Mouse (Mus musculus) T-helper 2 cell (primary cell): Measurements from ENCODE around the gene Dll1.

Experiments
- in situ Hi-C: fragments of 300-600 bp; cut with MboI, MseI; formaldehyde crosslinking; loops from one replicate; pipeline ENCODE4 v1.15.1; 2025; ENCODE audit warnings: high pct_unique_total_duplicates

The Dll1 gene

DNA sequence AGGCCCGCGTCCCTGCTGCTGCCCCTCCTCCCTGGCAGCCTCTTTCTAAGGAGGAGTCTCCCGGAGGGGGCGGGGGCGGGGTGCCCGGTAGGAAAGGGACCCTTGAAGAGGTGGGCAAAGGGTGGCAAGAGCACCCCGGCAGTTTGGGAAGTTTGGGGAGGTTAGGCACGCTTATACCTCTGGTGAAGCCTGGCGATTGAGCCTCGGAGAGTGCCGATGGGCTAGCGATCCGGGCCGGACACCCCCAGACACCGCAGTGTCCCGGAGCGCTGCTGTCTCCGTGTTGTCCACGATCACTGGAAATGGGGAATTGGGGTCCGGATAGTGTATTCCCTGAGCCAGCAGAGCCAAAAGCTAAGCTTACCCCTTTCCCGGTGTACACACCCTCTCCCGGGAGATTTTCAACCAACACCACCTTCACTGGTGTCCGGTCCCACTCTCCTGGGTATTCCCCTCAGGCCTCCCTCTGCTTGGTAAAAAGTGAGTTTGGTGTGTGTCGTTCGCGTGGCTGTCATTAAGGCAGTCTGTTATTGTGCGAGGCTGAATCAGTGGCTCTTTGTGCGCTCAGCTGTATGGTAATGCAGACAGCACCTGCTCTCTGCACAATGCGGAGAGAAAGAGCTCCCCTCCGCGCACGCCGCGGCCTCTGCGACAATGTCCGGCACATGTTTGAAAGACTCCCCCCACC, at the start of gene Dll1:
Gene Dll1 (minus strand): TSS at position 379 of the 688 bp plus-strand sequence.
- in situ Hi-C loops, result loop anchor here (25.0 kb wide), 1 partner anchor 364 kb away; the partner anchor contains the start of gene Gm3435

GRCm38 (mm10) chr17:15425931-15426330, 49.3 kb upstream of the Dll1 start:
- in situ Hi-C loops, result no loop called here

DNA sequence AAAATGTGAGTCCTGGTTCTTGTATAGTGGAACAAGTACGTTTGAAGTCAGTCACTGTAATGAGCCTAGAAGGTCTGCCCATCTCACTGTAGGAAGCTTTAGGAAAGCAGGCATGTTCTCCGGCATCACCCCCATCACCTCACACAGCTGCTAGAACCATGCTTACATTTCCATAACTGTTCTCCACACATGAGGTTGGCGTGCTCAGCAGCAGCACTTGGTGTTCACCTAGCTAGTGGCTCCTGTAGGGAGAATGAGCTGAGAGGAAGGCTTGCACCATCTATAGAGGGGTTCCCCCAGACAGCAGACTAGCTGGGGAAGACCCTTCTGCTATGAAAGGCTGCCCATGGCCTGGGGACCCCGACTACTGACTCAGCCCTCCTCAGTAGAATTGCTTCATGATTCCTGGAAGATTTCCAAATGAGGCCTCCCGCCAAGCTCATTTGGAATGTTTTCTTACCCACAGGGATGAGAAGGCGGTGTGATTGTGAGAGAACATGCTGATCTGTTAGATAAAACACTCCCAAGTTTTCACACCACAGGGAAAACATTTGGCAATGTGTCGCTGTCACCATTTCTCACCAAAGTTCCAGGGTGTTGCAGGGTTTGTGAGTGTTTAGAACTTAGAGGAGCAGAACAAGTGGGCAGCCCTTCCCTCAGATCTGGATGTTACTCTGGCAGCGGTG, 46.6 kb upstream of the Dll1 start:
- in situ Hi-C loops, result no loop called here

DNA sequence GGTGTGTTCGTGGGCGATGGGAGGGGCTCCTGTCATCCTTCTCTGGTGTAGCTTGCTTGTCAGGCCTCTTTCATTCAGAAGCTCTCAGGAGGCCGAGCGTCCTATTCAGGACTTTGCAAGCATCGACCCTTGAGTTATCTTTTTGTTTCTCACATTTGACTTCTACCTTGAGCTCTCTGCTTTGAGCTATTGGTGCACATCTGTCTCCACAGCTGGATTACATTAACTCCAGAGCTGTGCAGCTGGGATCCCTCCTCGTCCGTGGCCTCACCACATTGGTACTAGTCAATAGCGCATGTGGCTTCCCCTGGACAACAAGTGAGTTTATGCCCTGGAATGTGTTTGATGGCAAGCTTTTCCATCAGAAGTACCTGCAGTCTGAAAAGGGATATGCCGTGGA, 46.0 kb upstream of the Dll1 start:
- in situ Hi-C loops, result no loop called here

GRCm38 (mm10) chr17:15421446-15421845, 44.8 kb upstream of the Dll1 start:
- in situ Hi-C loops, result no loop called here

- in situ Hi-C loops, result no loop called here
Observed at GRCm38 (mm10) chr17:15420021-15420603, 43.4 kb upstream of the Dll1 start.

DNA sequence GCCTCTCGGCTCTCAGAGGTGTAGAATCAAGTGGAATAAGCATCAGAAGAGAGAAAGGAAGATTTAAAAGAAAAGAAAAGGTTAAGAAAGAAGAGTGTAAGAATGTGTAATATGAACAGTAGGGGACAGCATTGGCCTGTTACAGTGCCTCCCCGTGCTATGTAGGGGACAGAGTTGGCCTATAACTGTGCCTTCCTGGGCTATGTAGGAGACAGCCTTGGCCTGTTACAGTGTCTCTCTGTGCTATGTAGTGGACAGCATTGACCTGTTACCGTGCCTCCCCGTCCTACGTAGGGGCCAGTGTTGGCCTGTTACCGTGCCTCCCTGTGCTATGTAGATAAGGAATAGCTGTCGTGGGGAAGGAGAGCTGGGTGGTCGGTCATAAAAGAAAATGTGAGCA, 42.9 kb upstream of the Dll1 start:
- in situ Hi-C loops, result no loop called here

DNA sequence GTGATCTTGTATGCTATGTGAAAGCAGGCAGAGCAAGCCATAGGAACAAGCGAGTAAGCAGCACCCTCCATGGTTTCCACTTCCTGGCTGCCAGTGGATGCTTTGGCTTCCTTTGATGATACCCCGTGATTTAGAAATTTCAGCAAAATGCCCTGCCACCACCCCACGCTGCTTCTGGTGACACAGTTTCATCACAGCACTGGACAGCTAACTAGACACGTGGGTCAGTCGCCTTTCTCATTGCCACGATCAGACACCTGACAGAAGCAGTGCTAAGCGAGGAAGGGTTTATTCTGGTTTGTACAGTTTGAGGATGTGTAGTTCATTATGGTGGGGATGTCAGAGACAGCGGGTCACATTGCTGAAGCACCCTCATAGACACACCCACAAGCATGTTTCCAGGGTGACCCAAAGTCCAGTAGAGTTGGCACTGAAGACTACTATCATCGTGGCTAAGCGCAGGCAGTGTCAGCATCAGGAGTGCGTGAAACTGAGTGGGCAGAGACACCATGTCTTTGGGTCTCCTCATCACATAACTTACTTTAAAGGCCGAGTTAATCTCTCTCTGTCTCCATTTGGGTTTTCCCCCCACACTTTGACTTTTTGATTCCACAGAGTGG, 40.0 kb upstream of the Dll1 start:
- in situ Hi-C loops, result no loop called here

DNA sequence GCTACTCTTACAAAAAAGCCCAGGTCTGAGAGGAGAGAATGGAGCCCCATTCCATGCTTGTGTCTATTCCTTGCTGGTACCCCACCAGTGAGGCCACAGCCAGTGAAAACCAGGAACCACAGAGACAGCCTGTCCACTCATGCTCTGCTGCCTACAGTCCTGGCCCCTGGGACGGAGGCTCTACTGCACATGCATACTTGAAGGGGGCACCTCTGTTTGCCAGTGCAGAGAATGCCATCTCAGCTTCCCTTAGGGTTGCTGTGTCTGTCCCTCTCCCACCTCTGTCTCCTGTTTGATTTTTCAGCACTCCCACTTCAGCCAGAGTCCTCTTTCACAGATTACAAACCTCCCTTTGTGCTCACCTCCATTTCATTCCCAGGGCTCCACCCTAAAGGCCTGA, 34.2 kb upstream of the Dll1 start:
- in situ Hi-C loops, result no loop called here

- in situ Hi-C loops, result no loop called here
Observed at GRCm38 (mm10) chr17:15409261-15409660, 32.6 kb upstream of the Dll1 start.

GRCm38 (mm10) chr17:15406576-15406975, 29.9 kb upstream of the Dll1 start:
- in situ Hi-C loops, result no loop called here

GRCm38 (mm10) chr17:15401716-15402115, 25.0 kb upstream of the Dll1 start:
- in situ Hi-C loops, result no loop called here

DNA sequence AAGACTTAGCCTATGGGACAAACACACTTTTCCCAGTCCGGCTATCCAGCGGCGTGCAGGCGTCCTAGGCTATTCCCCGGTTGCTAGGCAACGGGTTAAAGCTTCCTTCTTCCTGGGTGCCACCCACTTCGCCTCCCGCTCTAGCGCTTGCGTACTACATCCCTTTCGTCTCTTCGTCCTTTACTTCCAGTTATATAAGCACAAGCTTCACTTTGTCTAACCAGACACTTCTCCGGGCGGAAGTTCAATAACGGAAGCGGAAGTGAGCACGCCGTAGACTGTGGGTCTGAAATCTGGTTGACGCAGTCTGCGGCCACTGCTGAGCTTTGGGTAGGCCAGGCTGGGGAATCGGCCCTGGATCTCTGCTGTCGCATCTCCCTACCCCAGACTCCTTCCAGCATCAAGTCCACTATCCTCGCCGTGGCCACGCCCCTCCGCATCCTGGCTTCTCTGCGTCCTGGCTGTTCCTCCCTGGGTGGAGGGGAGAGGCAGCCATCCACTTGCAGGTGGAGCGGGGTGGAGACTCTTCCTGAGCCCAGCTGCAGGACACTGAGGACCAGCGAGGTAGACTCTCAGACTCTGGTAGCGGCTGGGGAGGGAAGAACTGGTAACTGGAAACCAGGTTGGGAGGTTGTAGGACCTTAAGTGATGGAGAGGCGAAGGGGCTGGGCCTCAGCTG, 19.5 kb upstream of the Dll1 start, which contains the start of gene Fam120b:
Gene Fam120b (plus strand): TSS at position 206 of the 679 bp plus-strand sequence.
- in situ Hi-C loops, result loop anchor here (25.0 kb wide), 1 partner anchor 384 kb away; the partner anchor contains the start of gene Gm3435

DNA sequence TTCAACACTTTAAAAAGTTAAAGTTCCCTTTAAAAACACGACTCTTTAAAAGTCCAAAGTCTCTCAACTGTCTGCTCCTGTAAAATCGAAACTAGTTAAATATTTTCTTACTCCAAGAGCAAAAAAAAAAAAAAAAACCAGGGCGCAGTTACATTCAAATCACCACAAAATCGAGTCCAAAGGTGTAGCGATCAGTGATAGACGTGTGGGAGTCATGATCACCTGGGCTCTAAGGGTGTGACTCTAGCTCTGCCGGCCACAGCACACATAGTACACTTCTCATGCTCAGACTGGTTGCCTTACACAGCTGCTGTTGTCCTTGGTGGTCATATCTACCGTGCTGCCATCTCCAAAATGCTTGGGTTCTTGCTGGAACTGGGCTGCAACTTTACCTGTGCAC, 12.7 kb upstream of the Dll1 start:
- in situ Hi-C loops, result loop anchor here (25.0 kb wide), 1 partner anchor 377 kb away; the partner anchor contains the start of gene Gm3435

- in situ Hi-C loops, result loop anchor here (25.0 kb wide), 1 partner anchor 377 kb away; the partner anchor contains the start of gene Gm3435
Observed at GRCm38 (mm10) chr17:15388892-15389291, 12.2 kb upstream of the Dll1 start.

GRCm38 (mm10) chr17:15383360-15383759, 6.7 kb upstream of the Dll1 start:
- in situ Hi-C loops, result loop anchor here (25.0 kb wide), 1 partner anchor 371 kb away; the partner anchor contains the start of gene Gm3435

- in situ Hi-C loops, result loop anchor here (25.0 kb wide), 1 partner anchor 370 kb away; the partner anchor contains the start of gene Gm3435
Observed at GRCm38 (mm10) chr17:15381869-15382660, 5.4 kb upstream of the Dll1 start.

GRCm38 (mm10) chr17:15381092-15381860, 4.6 kb upstream of the Dll1 start:
- in situ Hi-C loops, result loop anchor here (25.0 kb wide), 1 partner anchor 369 kb away; the partner anchor contains the start of gene Gm3435

GRCm38 (mm10) chr17:15380641-15381051, 4.0 kb upstream of the Dll1 start:
- in situ Hi-C loops, result loop anchor here (25.0 kb wide), 1 partner anchor 368 kb away; the partner anchor contains the start of gene Gm3435
